Comparison of ENCODE assay signal across 1 mouse cellular context in the genomic region with DNA sequence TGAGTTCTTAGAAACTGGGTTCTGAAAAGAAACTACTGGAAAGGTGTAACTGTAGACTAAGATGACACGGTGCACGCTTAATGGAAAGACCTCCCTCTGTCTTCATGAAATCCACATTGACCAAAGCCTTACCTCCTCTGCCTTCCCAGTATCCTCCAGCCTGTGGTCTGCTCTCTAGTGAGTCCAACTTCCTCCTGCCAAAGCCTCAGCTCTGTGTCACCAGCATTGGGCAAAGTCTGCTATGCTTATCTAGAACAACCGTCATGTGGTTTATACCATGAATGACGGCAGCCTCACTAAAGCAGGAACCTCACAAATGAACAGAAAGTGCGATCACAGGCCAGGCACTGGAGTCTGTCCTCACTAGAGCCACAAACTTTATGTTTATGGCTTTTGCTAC.
TF ChIP-seq lines count a peak whose summit lies in the region.

No protein-coding gene starts in this region.

TF ChIP-seq in MEL, 35 proteins besides CTCF, POLR2A, EP300 and RAD21 (continued from another document):
- TF ChIP-seq GABPA (IDR thresholded peaks at IDR 0.05; ENCODE audit: low read depth, low read length): no peak
- no peak for TF ChIP-seq CHD1 (IDR thresholded peaks at IDR 0.05; ENCODE audit: low read depth, low read length)
- no peak for TF ChIP-seq UBTF (IDR thresholded peaks at IDR 0.05; ENCODE audit: borderline replicate concordance, insufficient read depth, low read depth, low read length)
- TF ChIP-seq ZKSCAN1 (IDR thresholded peaks at IDR 0.05; ENCODE audit: low read depth, low read length): no peak
- no peak for TF ChIP-seq POLR2AphosphoS5 (IDR thresholded peaks at IDR 0.05; ENCODE audit: borderline replicate concordance, low read depth, low read length)
- no peak for TF ChIP-seq ZNF384 (IDR thresholded peaks at IDR 0.05; ENCODE audit: low read depth, low read length)
- TF ChIP-seq USF2 (IDR thresholded peaks at IDR 0.05; ENCODE audit: borderline replicate concordance in 1 of 2, insufficient read depth in 1 of 2, low read depth in 1 of 2, low read length in 2 of 2): peak in 1 of 2 experiments; percentile 27; a peak in 1 of 4 replicates
- no peak for TF ChIP-seq ELF1 (IDR thresholded peaks at IDR 0.05; ENCODE audit: low read depth, low read length)
- TF ChIP-seq NRF1 (IDR thresholded peaks at IDR 0.05; ENCODE audit: insufficient read depth, low read depth, low read length, poor library complexity, severe bottlenecking): no peak
- no peak for TF ChIP-seq MAFK (IDR thresholded peaks at IDR 0.05; ENCODE audit: borderline replicate concordance, low read depth, low read length)
- no peak for TF ChIP-seq BHLHE40 (IDR thresholded peaks at IDR 0.05; ENCODE audit: borderline replicate concordance, low read depth, low read length)
- TF ChIP-seq USF1 (IDR thresholded peaks at IDR 0.05; ENCODE audit: low read depth, low read length): peak; percentile 85
- peak; percentile 60; the same call in 1 of the 2 replicates for TF ChIP-seq MAX (IDR thresholded peaks at IDR 0.05; ENCODE audit: low read length)
- no peak for TF ChIP-seq JUND (IDR thresholded peaks at IDR 0.05; ENCODE audit: low read depth, low read length)
- no peak for TF ChIP-seq CHD2 (IDR thresholded peaks at IDR 0.05; ENCODE audit: low read length)
- TF ChIP-seq ETS1 (IDR thresholded peaks at IDR 0.05; ENCODE audit: low read depth, low read length): peak; percentile 91
- no peak for TF ChIP-seq MEF2A (IDR thresholded peaks at IDR 0.05; ENCODE audit: extremely low read depth, insufficient replicate concordance, low read depth, low read length, poor library complexity, severe bottlenecking)
- TF ChIP-seq POLR2AphosphoS2 (IDR thresholded peaks at IDR 0.05; ENCODE audit: low read length): no peak
- TF ChIP-seq GATA1 (IDR thresholded peaks at IDR 0.05; ENCODE audit: low read depth, low read length): peak; percentile 79
- TF ChIP-seq MAZ (IDR thresholded peaks at IDR 0.05; ENCODE audit: low read depth, low read length): no peak
- TF ChIP-seq KAT2A (conservative IDR thresholded peaks at IDR 0.05; ENCODE audit: low read depth, low read length): no peak
- TF ChIP-seq MYB (IDR thresholded peaks at IDR 0.05; ENCODE audit: low read depth, low read length): peak; percentile 63; the same call in 1 of the 2 replicates
- peak; percentile 84 for TF ChIP-seq TBP (IDR thresholded peaks at IDR 0.05; ENCODE audit: low read depth, low read length)
- TF ChIP-seq MXI1 (IDR thresholded peaks at IDR 0.05; ENCODE audit: low read depth, low read length): peak; percentile 43; the same call in 1 of the 2 replicates
